Comparison of ENCODE assay signal across 10 mouse cellular contexts in the genomic region with DNA sequence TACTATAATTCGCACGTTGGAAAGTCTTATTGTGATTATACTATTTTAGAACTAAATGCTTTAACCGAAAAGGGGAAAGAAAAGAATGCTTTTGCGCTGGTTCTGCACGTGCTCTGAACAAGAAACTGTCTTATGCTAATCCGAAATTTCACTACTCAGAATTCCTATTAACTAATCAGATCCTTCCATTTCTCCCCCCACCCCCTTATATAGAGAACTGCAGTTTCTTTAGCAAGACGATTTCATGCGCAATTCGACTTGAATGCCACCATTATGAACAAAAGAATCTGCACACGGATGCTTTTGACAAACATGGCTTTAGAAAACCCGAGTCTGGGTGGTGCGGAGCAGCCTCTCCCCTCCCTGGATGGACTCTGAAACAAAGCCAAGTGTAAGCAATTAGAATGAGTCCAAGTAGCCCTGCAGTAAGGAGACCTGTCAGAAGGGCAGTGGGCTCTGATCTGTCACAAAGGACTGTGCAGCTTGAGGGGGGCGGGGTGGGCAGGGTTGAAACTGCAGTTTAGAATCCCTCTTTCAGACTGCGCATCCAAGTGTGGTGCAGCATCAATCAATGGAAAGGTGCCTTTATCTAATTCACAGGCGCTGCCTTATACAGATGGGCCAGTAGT.
DNase-seq lines count a peak whose midpoint lies in the region; ATAC-seq and TF ChIP-seq lines count a peak whose summit lies in the region.
"Had no signal": no experiment of that assay in that cellular context is flagged by ENCODE, and none has a peak within 500 bp of the region (broad histone marks: within the 10 kb centered on the region; RNA-seq: fewer than 3 reads in every experiment).

No protein-coding gene starts in this region.

- no peak for TF ChIP-seq CTCF in liver, postnatal 0 days (IDR thresholded peaks at IDR 0.05; ENCODE audit: low read depth)

- peak; percentile 90 for ATAC-seq in forebrain, embryonic 12.5 days (ENCODE audit: low FRiP score)
- ATAC-seq in limb, embryonic 12.5 days (ENCODE audit: insufficient number of reproducible peaks, insufficient read depth, low FRiP score, low TSS enrichment, low read depth), result no peak
- ATAC-seq in liver, postnatal 0 days, result no peak
- no peak for ATAC-seq in CD4-positive, CD25-positive, alpha-beta regulatory T cell, adult 4 months

- no peak for TF ChIP-seq EP300 in liver, postnatal 0 days (IDR thresholded peaks at IDR 0.05; ENCODE audit: low read depth)

- no peaks in the 10 kb centered on the region for H3K9me3 ChIP-seq in forebrain, embryonic 12.5 days
- H3K9me3 ChIP-seq in limb, embryonic 12.5 days, result no peaks in the 10 kb centered on the region
- H3K9me3 ChIP-seq in liver, postnatal 0 days (ENCODE audit: low read length), result no peaks in the 10 kb centered on the region
- H3K9me3 ChIP-seq: limb, embryonic 15.5 days had no signal

- peak; percentile 19 for DNase-seq in left cerebral cortex, postnatal 4 days
- no peak for DNase-seq in left cerebral cortex, adult 8-10 months (ENCODE audit: low spot score in 2 of 2)
- peak; percentile 59 for DNase-seq in retina, embryonic 14.5 days (ENCODE audit: low spot score)
- no peak for DNase-seq in liver, postnatal 0 days
- DNase-seq in thymus, postnatal 25 days, result no peak
- DNase-seq: kidney, postnatal 25 days had no signal

- no peaks in the 10 kb centered on the region for H3K27me3 ChIP-seq in forebrain, embryonic 12.5 days
- no peaks in the 10 kb centered on the region for H3K27me3 ChIP-seq in limb, embryonic 12.5 days
- no peaks in the 10 kb centered on the region for H3K27me3 ChIP-seq in liver, postnatal 0 days (ENCODE audit: insufficient read depth, low read length)
- H3K27me3 ChIP-seq: limb, embryonic 15.5 days had no signal

- no peak overlapping the region for H3K9ac ChIP-seq in forebrain, embryonic 12.5 days
- no peak overlapping the region for H3K9ac ChIP-seq in limb, embryonic 12.5 days (replicated peaks)
- no peak overlapping the region for H3K9ac ChIP-seq in liver, postnatal 0 days (replicated peaks)
- H3K9ac ChIP-seq: limb, embryonic 15.5 days had no signal

- H3K4me3 ChIP-seq in forebrain, embryonic 12.5 days (replicated peaks), result no peak overlapping the region
- no peak overlapping the region for H3K4me3 ChIP-seq in limb, embryonic 12.5 days (replicated peaks)
- H3K4me3 ChIP-seq in liver, postnatal 0 days (ENCODE audit: low read depth, low read length), result no peak overlapping the region

- intact Hi-C loops in left cerebral cortex, postnatal 4 days (cut with DNase I), result no loop called here

- peak overlapping the region; percentile 88 for H3K27ac ChIP-seq in forebrain, embryonic 12.5 days
- no peak overlapping the region for H3K27ac ChIP-seq in limb, embryonic 12.5 days
- H3K27ac ChIP-seq in liver, postnatal 0 days (ENCODE audit: low read depth), result no peak overlapping the region

- 16% methylated on average over 15 of the region's 15 CpGs for WGBS in forebrain, embryonic 12.5 days
- 34% methylated on average over 15 of the region's 15 CpGs for WGBS in limb, embryonic 12.5 days
- WGBS in liver, postnatal 0 days (ENCODE audit: insufficient replicate concordance), result 54% methylated on average over 15 of the region's 15 CpGs

- H3K4me2 ChIP-seq in forebrain, embryonic 12.5 days, result peak overlapping the region; percentile 40; the same call in 1 of the 2 replicates
- peak overlapping the region; percentile 10; the same call in 1 of the 2 replicates for H3K4me2 ChIP-seq in limb, embryonic 12.5 days
- no peak overlapping the region for H3K4me2 ChIP-seq in liver, postnatal 0 days (ENCODE audit: low read depth, low read length)

- H3K36me3 ChIP-seq in forebrain, embryonic 12.5 days (replicated peaks), result no peaks in the 10 kb centered on the region
- no peaks in the 10 kb centered on the region for H3K36me3 ChIP-seq in limb, embryonic 12.5 days
- H3K36me3 ChIP-seq in liver, postnatal 0 days (replicated peaks; ENCODE audit: insufficient read depth, low read length), result no peaks in the 10 kb centered on the region
- H3K36me3 ChIP-seq: limb, embryonic 15.5 days had no signal

- peaks cover 6% of the 10 kb centered on the region; the same call in 1 of the 2 replicates for H3K4me1 ChIP-seq in forebrain, embryonic 12.5 days
- no peaks in the 10 kb centered on the region for H3K4me1 ChIP-seq in limb, embryonic 12.5 days (replicated peaks)
- no peaks in the 10 kb centered on the region for H3K4me1 ChIP-seq in liver, postnatal 0 days (ENCODE audit: insufficient read depth)
- H3K4me1 ChIP-seq: limb, embryonic 15.5 days had no signal

Comparison
In these comparisons a context has a peak if more than half of its experiments do, and no peak if none do; other contexts are left out.
1. DNase-seq: peak in left cerebral cortex, postnatal 4 days (single experiment) and retina, embryonic 14.5 days (single experiment); none in left cerebral cortex, adult 8-10 months (0 of 2), liver, postnatal 0 days (single experiment) and thymus, postnatal 25 days (single experiment).